Mouse (Mus musculus) stomach, embryonic 16.5 days (tissue): ENCODE data around the gene Upp1. TPM values are rescaled to one million over a fixed set of nuclear protein-coding genes. Genes with fewer than 3 reads are reported as not detected.

ENCODE experiments used
- ATAC-seq: fragments of 200-750 bp; cut with Nextera tagmentation; 2 replicates; pipeline ENCODE4 v1.8.0; 2017; ENCODE audit warnings: moderate number of reproducible peaks, moderate TSS enrichment; ENCODE audit not compliant: insufficient read depth, low FRiP score
- H3K27ac ChIP-seq: fragments of 300-500 bp; sonication (generic); 2 replicates; pipeline ENCODE4 v1.5.1; 2014; ENCODE audit warnings: low read length
- H3K27me3 ChIP-seq: fragments of 300-500 bp; sonication (generic); 2 replicates; pipeline ENCODE4 v1.6.1; 2014; ENCODE audit warnings: low read length, control low read depth, mixed read lengths; ENCODE audit not compliant: control insufficient read depth, insufficient read depth
- H3K36me3 ChIP-seq: fragments of 300-500 bp; sonication (generic); 2 replicates; pipeline ENCODE4 v1.6.1; 2014; ENCODE audit warnings: low read length; ENCODE audit not compliant: control insufficient read depth, insufficient read depth
- H3K4me1 ChIP-seq: fragments of 300-500 bp; sonication (generic); 2 replicates; pipeline ENCODE4 v1.6.1; 2014; ENCODE audit warnings: low read length, control low read depth, mixed read lengths; ENCODE audit not compliant: control insufficient read depth, insufficient read depth
- H3K4me2 ChIP-seq: fragments of 300-500 bp; sonication (generic); 2 replicates; pipeline ENCODE4 v1.6.1; 2014; ENCODE audit warnings: low read depth, low read length, mixed read lengths
- H3K4me3 ChIP-seq: fragments of 300-500 bp; sonication (generic); replicated peaks from 2 replicates; pipeline ENCODE4 v1.5.1; 2014; ENCODE audit warnings: mild to moderate bottlenecking, low read length
- H3K9ac ChIP-seq: fragments of 300-500 bp; sonication (generic); 2 replicates; pipeline ENCODE4 v1.6.1; 2014; ENCODE audit warnings: low read length
- H3K9me3 ChIP-seq: fragments of 300-500 bp; sonication (generic); replicated peaks from 2 replicates; pipeline ENCODE4 v1.6.1; 2016; ENCODE audit warnings: low read length, control low read depth; ENCODE audit not compliant: control insufficient read depth
- WGBS: fragments of 180-500 bp; shearing (Covaris S2); extraction: QIAGEN DNeasy Blood & Tissue Kit; methylation state at CpG from one replicate; pipeline ENCODE4 v1.1.7; 2014; 5-methylcytosine and 5-hydroxymethylcytosine counted together
- polyA plus RNA-seq: library from polyadenylated mRNA; unstranded; fragments of >200 nt; fragmentation: Nextera tagmentation; extraction: Ambion mirVana; gene quantifications from 2 replicates; pipeline ENCODE4 v1.2.1, GENCODE M21; 2015

Gene Upp1
- polyA plus RNA-seq, 1 experiment from 2014 or later: 14.1 TPM

DNA sequence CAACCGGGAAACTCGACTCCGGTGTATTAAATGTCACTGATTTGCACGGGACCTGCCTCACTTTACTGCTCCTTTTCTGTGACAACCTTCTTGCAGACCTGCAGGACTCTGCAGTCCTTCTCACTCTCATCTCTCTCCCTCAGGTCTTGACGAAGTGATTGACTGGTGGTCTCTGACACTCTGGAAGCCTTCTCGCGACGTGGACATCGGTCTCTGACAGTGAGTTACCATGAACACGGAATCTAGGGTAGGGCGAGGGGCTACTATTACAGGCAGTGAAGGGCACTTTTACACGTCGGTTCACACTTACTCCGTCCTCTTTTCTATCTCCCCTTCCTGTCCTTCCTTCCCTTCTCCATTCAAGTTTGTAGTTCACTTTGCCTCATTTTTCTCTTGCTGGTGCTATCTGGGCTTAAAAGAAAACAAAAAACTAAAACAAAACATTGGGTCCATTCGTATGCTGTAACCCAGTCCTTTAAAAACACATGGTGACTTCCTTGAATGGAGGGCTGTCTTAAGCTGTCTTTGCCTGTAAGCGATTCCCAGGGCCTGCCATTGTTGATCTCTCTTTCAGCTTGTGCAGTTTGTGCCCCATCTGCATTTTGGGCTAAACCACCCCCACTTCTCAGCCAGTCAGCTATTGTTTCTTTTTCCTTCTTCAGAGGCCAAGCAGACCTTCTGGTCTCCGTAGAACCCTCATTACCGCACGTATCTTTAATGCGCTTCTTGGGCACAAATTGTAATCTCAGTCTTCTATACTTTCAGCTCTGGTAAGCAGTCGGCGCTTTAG lies 1.5 kb downstream of the Upp1 start:
- no peaks in the 10 kb centered on the region for H3K9me3 ChIP-seq
- no peak overlapping the region for H3K27ac ChIP-seq
- no peaks in the 10 kb centered on the region for H3K36me3 ChIP-seq
- peak overlapping the region; percentile 50 for H3K4me3 ChIP-seq
- no peak for ATAC-seq
- H3K9ac ChIP-seq: peak overlapping the region; percentile 30; the same call in 1 of the 2 replicates
- H3K4me2 ChIP-seq: peak overlapping the region; percentile 69
- H3K4me1 ChIP-seq: peaks cover 20% of the 10 kb centered on the region
- 19% methylated on average over 22 of the region's 22 CpGs for whole genome bisulfite sequencing
- H3K27me3 ChIP-seq: peaks cover 27% of the 10 kb centered on the region

DNA sequence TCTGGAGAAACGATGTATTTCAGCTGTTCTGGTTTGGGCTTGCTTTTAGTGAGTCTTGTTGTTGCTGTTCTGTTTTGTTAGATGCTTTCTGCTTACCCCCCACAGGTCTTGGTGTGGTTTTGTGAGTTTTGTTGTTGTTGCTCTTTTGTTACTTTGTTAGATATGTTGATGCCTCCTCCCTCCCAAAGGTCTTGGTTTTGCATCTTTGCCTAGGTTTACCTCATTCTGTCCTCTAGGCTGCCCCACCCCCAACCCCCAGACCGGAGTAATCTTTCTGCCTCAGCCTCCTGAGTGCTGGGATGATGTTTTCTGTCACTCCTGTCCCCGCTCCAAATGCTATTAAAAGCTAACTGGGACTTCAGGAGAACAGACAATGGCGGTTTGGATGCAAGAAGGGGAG lies 4.4 kb downstream of the Upp1 start:
- Histone ChIP-seq H3K4me3 (no peak overlapping the region), H3K4me1 (peaks cover 16% of the 10 kb centered on the region), H3K9me3 (no peaks in the 10 kb centered on the region), H3K9ac (no peak overlapping the region), H3K27ac (no peak overlapping the region), H3K27me3 (peaks cover 16% of the 10 kb centered on the region), H3K36me3 (no peaks in the 10 kb centered on the region), H3K4me2 (no peak overlapping the region)
- 80% methylated on average over 4 of the region's 4 CpGs for WGBS
- no peak for ATAC-seq

- H3K4me1 ChIP-seq: no peaks in the 10 kb centered on the region
- 64% methylated on average over 5 of the region's 5 CpGs for WGBS
- no peak overlapping the region for H3K27ac ChIP-seq
- no peak for ATAC-seq
- H3K27me3 ChIP-seq: no peaks in the 10 kb centered on the region
- H3K4me3 ChIP-seq: no peak overlapping the region
- no peaks in the 10 kb centered on the region for H3K9me3 ChIP-seq
- no peak overlapping the region for H3K9ac ChIP-seq
- H3K36me3 ChIP-seq: no peaks in the 10 kb centered on the region
- H3K4me2 ChIP-seq: no peak overlapping the region
Observed at GRCm38 (mm10) chr11:9126373-9127107, 8.6 kb downstream of the Upp1 start.

DNA sequence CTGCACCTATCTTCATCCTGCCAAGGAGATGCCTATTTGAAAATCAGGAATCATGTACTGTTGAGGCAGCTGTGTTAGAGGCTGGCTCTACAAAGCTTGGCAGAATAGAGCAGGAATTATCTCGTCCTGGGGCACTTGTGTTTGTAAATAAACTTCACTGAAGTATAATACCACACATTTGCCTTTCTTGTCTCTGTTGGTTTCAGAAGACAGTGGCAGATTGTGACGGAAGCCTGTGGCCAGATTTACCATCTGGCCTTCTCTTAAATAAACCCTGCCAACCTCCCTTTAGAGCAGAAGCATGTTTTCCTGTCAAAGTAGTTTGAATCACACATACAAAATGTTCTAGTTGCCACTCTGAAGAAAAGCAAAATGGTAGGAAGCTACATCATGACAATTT lies 10.2 kb downstream of the Upp1 start:
- H3K4me1 ChIP-seq: no peaks in the 10 kb centered on the region
- H3K27ac ChIP-seq: no peak overlapping the region
- H3K4me3 ChIP-seq: no peak overlapping the region
- no peak for ATAC-seq
- no peaks in the 10 kb centered on the region for H3K36me3 ChIP-seq
- no peak overlapping the region for H3K4me2 ChIP-seq
- WGBS: 33% methylated on average over 2 of the region's 2 CpGs
- H3K9me3 ChIP-seq: no peaks in the 10 kb centered on the region
- H3K9ac ChIP-seq: no peak overlapping the region
- no peaks in the 10 kb centered on the region for H3K27me3 ChIP-seq

DNA sequence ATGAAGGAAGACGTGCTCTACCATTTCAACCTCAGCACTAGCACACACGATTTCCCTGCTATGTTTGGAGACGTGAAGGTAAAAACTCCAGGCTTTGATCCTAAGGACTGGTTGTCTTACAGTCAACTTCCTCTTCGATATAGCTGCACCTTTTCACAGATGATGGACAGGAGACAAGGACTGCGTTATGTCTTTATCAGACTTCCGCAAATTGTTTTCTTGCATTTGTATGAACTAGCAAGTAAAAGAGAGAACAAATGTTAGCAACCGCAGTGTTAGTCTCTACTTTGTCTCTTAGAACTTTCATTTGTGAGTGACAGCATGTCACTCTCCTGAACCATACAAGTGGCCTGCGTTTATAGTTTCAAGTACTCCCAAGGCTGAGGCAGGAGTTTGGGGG lies 11.6 kb downstream of the Upp1 start:
- Histone ChIP-seq H3K9ac (no peak overlapping the region), H3K9me3 (no peaks in the 10 kb centered on the region), H3K36me3 (no peaks in the 10 kb centered on the region), H3K27me3 (no peaks in the 10 kb centered on the region), H3K4me1 (no peaks in the 10 kb centered on the region), H3K27ac (no peak overlapping the region), H3K4me2 (no peak overlapping the region), H3K4me3 (no peak overlapping the region)
- WGBS: 84% methylated on average over 8 of the region's 8 CpGs
- ATAC-seq: no peak

DNA sequence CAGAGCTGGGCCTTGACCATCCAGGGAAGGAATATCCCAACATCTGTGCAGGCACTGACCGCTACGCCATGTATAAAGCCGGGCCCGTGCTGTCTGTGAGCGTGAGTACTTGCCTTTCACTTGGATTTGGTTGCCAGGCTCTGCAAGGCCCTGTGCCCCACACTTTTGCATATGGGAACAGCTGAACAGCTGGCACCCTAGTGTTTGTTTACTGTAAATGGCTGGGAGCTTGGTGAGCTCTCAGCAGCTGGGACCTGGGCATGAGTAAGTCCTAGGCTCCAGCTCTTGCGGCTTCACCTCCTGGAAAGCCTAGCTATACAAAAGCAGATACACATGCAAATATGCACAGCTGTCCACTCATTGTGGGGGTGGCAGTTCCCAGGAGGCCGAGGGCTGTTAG lies 13.8 kb downstream of the Upp1 start:
- ATAC-seq: no peak
- 85% methylated on average over 7 of the region's 7 CpGs for WGBS

DNA sequence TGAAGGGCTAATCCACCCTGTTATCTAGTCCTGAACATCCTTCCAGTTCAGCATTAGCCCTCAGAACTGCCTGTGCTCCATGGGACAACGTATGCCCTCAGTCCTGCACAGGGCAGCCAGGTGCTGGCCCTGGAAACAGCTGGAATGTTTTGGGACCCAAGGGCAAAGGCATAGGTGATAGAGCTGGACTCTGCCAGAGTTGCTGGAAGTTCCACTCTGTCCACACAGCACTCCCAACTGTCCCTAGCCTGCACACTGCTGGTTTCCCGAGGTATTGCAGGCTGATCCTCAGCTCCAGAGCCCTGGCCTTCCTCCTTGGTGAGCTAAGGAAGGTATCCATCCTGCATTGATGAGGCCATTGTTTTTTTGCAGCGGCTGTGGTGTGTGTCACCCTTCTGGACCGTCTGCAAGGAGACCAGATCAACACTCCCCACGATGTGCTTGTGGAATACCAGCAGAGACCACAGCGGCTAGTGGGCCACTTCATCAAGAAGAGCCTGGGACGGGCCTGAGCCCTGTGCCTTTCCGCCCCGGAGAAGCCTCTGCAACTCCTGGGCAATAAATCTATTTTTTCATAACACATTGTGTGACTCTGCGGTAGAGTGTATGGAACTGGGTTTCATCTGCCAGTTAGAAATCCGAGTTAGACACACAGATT lies 17.8 kb downstream of the Upp1 start:
- peak; percentile 25; the same call in 1 of the 2 replicates for ATAC-seq
- Histone ChIP-seq H3K27ac (no peak overlapping the region), H3K4me2 (no peak overlapping the region), H3K36me3 (no peaks in the 10 kb centered on the region), H3K4me3 (no peak overlapping the region), H3K27me3 (no peaks in the 10 kb centered on the region), H3K9ac (no peak overlapping the region), H3K4me1 (no peaks in the 10 kb centered on the region), H3K9me3 (no peaks in the 10 kb centered on the region)
- 74% methylated on average over 11 of the region's 11 CpGs for WGBS

More for the DNA sequence above, 13.8 kb downstream of the Upp1 start:
- H3K4me1 ChIP-seq: no peaks in the 10 kb centered on the region
- H3K36me3 ChIP-seq: no peaks in the 10 kb centered on the region
- H3K4me3 ChIP-seq: no peak overlapping the region
- H3K9me3 ChIP-seq: no peaks in the 10 kb centered on the region
- H3K27ac ChIP-seq: no peak overlapping the region
- no peak overlapping the region for H3K9ac ChIP-seq
- H3K4me2 ChIP-seq: no peak overlapping the region
- no peaks in the 10 kb centered on the region for H3K27me3 ChIP-seq

GRCm38 (mm10) chr11:9136471-9136870 lies 18.6 kb downstream of the Upp1 start:
- Histone ChIP-seq H3K9ac (no peak overlapping the region), H3K27ac (no peak overlapping the region), H3K4me1 (no peaks in the 10 kb centered on the region), H3K9me3 (no peaks in the 10 kb centered on the region), H3K36me3 (no peaks in the 10 kb centered on the region), H3K4me2 (no peak overlapping the region), H3K27me3 (no peaks in the 10 kb centered on the region), H3K4me3 (no peak overlapping the region)
- 9% methylated on average over 5 of the region's 5 CpGs for WGBS
- ATAC-seq: peak; percentile 53

DNA sequence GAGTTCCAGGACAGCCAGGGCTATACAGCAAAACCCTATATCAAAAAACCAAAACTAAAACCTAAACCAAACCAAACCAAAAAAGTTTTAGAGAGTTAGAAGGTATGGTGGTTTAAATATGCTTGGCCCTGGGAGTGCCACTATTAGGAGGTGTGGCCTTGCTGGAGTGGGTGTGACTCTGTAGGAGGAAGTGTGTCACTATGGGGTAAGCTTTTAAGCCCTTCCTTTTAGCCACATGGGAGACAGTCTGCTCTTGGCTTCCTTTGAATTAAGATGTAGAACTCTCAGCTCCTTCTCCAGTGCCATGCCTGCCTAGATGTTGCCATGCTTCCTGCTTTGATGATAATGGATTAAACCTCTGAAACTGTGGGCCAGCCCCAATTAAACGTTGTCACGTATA lies 27.2 kb downstream of the Upp1 start:
- Histone ChIP-seq H3K4me2 (no peak overlapping the region), H3K9me3 (no peaks in the 10 kb centered on the region; the same call in 1 of the 2 replicates), H3K27me3 (no peaks in the 10 kb centered on the region), H3K4me1 (no peaks in the 10 kb centered on the region), H3K4me3 (no peak overlapping the region), H3K9ac (no peak overlapping the region), H3K36me3 (no peaks in the 10 kb centered on the region), H3K27ac (no peak overlapping the region)
- 86% methylated on average over 2 of the region's 2 CpGs for WGBS
- no peak for ATAC-seq
